Comparison of ENCODE assay signal across 10 mouse cellular contexts in genomic region chr2:152639406-152640113, GRCm38 (mm10). TPM values are rescaled to one million over a fixed set of nuclear protein-coding genes. Genes with fewer than 3 reads are reported as not detected.
A peak's percentile ranks its signal among the peaks of the same experiment; 100 is the strongest.
DNase-seq lines count a peak whose midpoint lies in the region; ATAC-seq and TF ChIP-seq lines count a peak whose summit lies in the region.
"Had no signal": no experiment of that assay in that cellular context is flagged by ENCODE, and none has a peak within 500 bp of the region (broad histone marks: within the 10 kb centered on the region; RNA-seq: fewer than 3 reads in every experiment).

No protein-coding gene starts in this region.

- H3K27ac ChIP-seq in liver, adult 2 months (replicated peaks; ENCODE audit: insufficient read depth, low read depth, low read length): peak overlapping the region; percentile 44
- H3K27ac ChIP-seq in embryonic facial prominence, embryonic 14.5 days (replicated peaks; ENCODE audit: low read depth, low read length): no peak overlapping the region; the same call in 1 of the 2 replicates
- peak overlapping the region; percentile 72 for H3K27ac ChIP-seq in intestine, embryonic 16.5 days (ENCODE audit: low read length)
- no peak overlapping the region for H3K27ac ChIP-seq in neural tube, embryonic 12.5 days

- no peaks in the 10 kb centered on the region for H3K79me2 ChIP-seq in liver, adult 2 months (ENCODE audit: control insufficient read depth, insufficient read depth, low read length)

- no peaks in the 10 kb centered on the region for H3K27me3 ChIP-seq in liver, adult 2 months (ENCODE audit: control insufficient read depth, insufficient read depth, low read length)
- H3K27me3 ChIP-seq in embryonic facial prominence, embryonic 14.5 days (replicated peaks; ENCODE audit: control insufficient read depth, insufficient read depth, low read length): no peaks in the 10 kb centered on the region
- H3K27me3 ChIP-seq in intestine, embryonic 16.5 days (replicated peaks; ENCODE audit: control insufficient read depth, insufficient read depth, low read length): 0 out of 2 replicates have a peak, but pooled peaks cover under 1% of the 10 kb centered on the region
- no peaks in the 10 kb centered on the region for H3K27me3 ChIP-seq in neural tube, embryonic 12.5 days (replicated peaks)

- no peak for DNase-seq in liver, adult 2 months (ENCODE audit: extremely low read depth, low read depth, low spot score)
- DNase-seq in liver (no peak), adipocyte (ENCODE audit: low spot score) (no peak)
- DNase-seq in embryonic facial prominence, embryonic 14.5 days (ENCODE audit: low spot score): peak; percentile 23
- DNase-seq in retina, postnatal 1 day: no peak

- no peaks in the 10 kb centered on the region for H3K36me3 ChIP-seq in liver, adult 2 months (ENCODE audit: control insufficient read depth, insufficient read depth, low read length)
- H3K36me3 ChIP-seq in embryonic facial prominence, embryonic 14.5 days (ENCODE audit: control insufficient read depth, insufficient read depth, low read length): no peaks in the 10 kb centered on the region
- H3K36me3 ChIP-seq in intestine, embryonic 16.5 days (ENCODE audit: control insufficient read depth, insufficient read depth, low read length): no peaks in the 10 kb centered on the region
- H3K36me3 ChIP-seq in neural tube, embryonic 12.5 days: no peaks in the 10 kb centered on the region

- TF ChIP-seq POLR2A in liver, adult 2 months (IDR thresholded peaks at IDR 0.05; ENCODE audit: extremely low read depth, insufficient read depth, low read length): no peak

- 61% methylated on average over 11 of the region's 11 CpGs for WGBS in liver, adult 2 months
- 18% methylated on average over 11 of the region's 11 CpGs for WGBS in embryonic facial prominence, embryonic 14.5 days
- WGBS in intestine, embryonic 16.5 days: 20% methylated on average over 11 of the region's 11 CpGs
- 12% methylated on average over 11 of the region's 11 CpGs for WGBS in neural tube, embryonic 12.5 days

- H3K9ac ChIP-seq in liver, adult 2 months (ENCODE audit: low read depth, low read length): 0 out of 2 replicates have a peak overlapping the region, but pooled peaks have one; percentile 21
- H3K9ac ChIP-seq in embryonic facial prominence, embryonic 14.5 days (ENCODE audit: low read depth, low read length): no peak overlapping the region
- H3K9ac ChIP-seq in intestine, embryonic 16.5 days (ENCODE audit: low read depth, low read length): no peak overlapping the region
- H3K9ac ChIP-seq in neural tube, embryonic 12.5 days: no peak overlapping the region

- H3K4me2 ChIP-seq in embryonic facial prominence, embryonic 14.5 days (ENCODE audit: low read depth, low read length): 0 out of 2 replicates have a peak overlapping the region, but pooled peaks have one; percentile 8
- peak overlapping the region; percentile 6; the same call in 1 of the 2 replicates for H3K4me2 ChIP-seq in intestine, embryonic 16.5 days (ENCODE audit: low read depth, low read length)
- H3K4me2 ChIP-seq in neural tube, embryonic 12.5 days (replicated peaks): peak overlapping the region; percentile 26

- no peak for TF ChIP-seq CTCF in liver, adult 2 months (IDR thresholded peaks at IDR 0.05; ENCODE audit: low read depth, low read length)

- H3K9me3 ChIP-seq in embryonic facial prominence, embryonic 14.5 days (ENCODE audit: control insufficient read depth, low read length): no peaks in the 10 kb centered on the region
- H3K9me3 ChIP-seq in intestine, embryonic 16.5 days (ENCODE audit: control insufficient read depth, low read length): no peaks in the 10 kb centered on the region
- H3K9me3 ChIP-seq in neural tube, embryonic 12.5 days: no peaks in the 10 kb centered on the region

- no peak overlapping the region for H3K4me3 ChIP-seq in liver, adult 2 months (ENCODE audit: insufficient read depth, low read depth, low read length)
- H3K4me3 ChIP-seq in embryonic facial prominence, embryonic 14.5 days (ENCODE audit: low read depth, low read length): no peak overlapping the region
- no peak overlapping the region for H3K4me3 ChIP-seq in intestine, embryonic 16.5 days (ENCODE audit: low read length)
- no peak overlapping the region for H3K4me3 ChIP-seq in neural tube, embryonic 12.5 days
- H3K4me3 ChIP-seq: erythroblast, embryonic 14.5 days had no signal

- no peaks in the 10 kb centered on the region for H3K4me1 ChIP-seq in liver, adult 2 months (ENCODE audit: control insufficient read depth, insufficient read depth, low read length)
- no peaks in the 10 kb centered on the region for H3K4me1 ChIP-seq in embryonic facial prominence, embryonic 14.5 days (ENCODE audit: control insufficient read depth, insufficient read depth, low read length)
- H3K4me1 ChIP-seq in intestine, embryonic 16.5 days (ENCODE audit: control insufficient read depth, insufficient read depth, low read length): peaks cover 11% of the 10 kb centered on the region; the same call in 1 of the 2 replicates
- peaks cover 12% of the 10 kb centered on the region for H3K4me1 ChIP-seq in neural tube, embryonic 12.5 days

- ATAC-seq in embryonic facial prominence, embryonic 14.5 days (ENCODE audit: low read depth): peak; percentile 31; the same call in 1 of the 2 replicates
- peak; percentile 60 for ATAC-seq in intestine, embryonic 16.5 days
- ATAC-seq in neural tube, embryonic 12.5 days (ENCODE audit: low FRiP score, low read depth): peak; percentile 66
- no peak for ATAC-seq in megakaryocyte, adult 5-6 weeks (ENCODE audit: poor library complexity, severe bottlenecking)

RNA-seq across cellular contexts. Expression of gene Rem1, which starts 12.8 kb away (rescaled TPM):
- total RNA-seq in liver, adult 2 months (2014; rRNA removed): 0.34 and 0.65 TPM in 2 replicates
- 0.32 and 0.35 TPM in 2 replicates for polyA plus RNA-seq in liver, adult 2 months (2012; rRNA removed)
- 4.7 and 7.0 TPM in 2 replicates for polyA plus RNA-seq in embryonic facial prominence, embryonic 14.5 days (2014; fragmentation: Nextera tagmentation; extraction: Ambion mirVana)
- 9.4 and 10.2 TPM in 2 replicates for polyA plus RNA-seq in intestine, embryonic 16.5 days (2015; fragmentation: Nextera tagmentation; extraction: Ambion mirVana)
- 0.23 and 0.30 TPM in 2 replicates for polyA plus RNA-seq in neural tube, embryonic 12.5 days (2016; fragmentation: Nextera tagmentation; extraction: Ambion mirVana)
- total RNA-seq in megakaryocyte, adult 5-6 weeks (2015): 8.9 and 10.2 TPM in 2 replicates
- 9.0 and 15.4 TPM in 2 replicates for total RNA-seq in megakaryocyte, adult 5-6 weeks (2017)
- total RNA-seq: MEL had no signal
- polyA plus RNA-seq: erythroblast, embryonic 14.5 days had no signal

RNA-seq across cellular contexts. Expression of gene Defb25, which starts 16.7 kb away (rescaled TPM):
- total RNA-seq in liver, adult 2 months (2014; rRNA removed): 2.1 TPM in 1 of 2 replicates, not detected in the other
- polyA plus RNA-seq in liver, adult 2 months (2012; rRNA removed): not detected in 2 replicates
- polyA plus RNA-seq in embryonic facial prominence, embryonic 14.5 days (2014; fragmentation: Nextera tagmentation; extraction: Ambion mirVana): 2.3 and 2.7 TPM in 2 replicates
- 0.61 and 1.5 TPM in 2 replicates for polyA plus RNA-seq in intestine, embryonic 16.5 days (2015; fragmentation: Nextera tagmentation; extraction: Ambion mirVana)
- not detected in 2 replicates for polyA plus RNA-seq in neural tube, embryonic 12.5 days (2016; fragmentation: Nextera tagmentation; extraction: Ambion mirVana)
- total RNA-seq in megakaryocyte, adult 5-6 weeks (2015): not detected in 2 replicates
- not detected in 2 replicates for total RNA-seq in megakaryocyte, adult 5-6 weeks (2017)
- total RNA-seq: MEL had no signal
- polyA plus RNA-seq: erythroblast, embryonic 14.5 days had no signal

RNA-seq across cellular contexts. Expression of gene H13, which starts 29.7 kb away (rescaled TPM):
- 65.5 and 86.1 TPM in 2 replicates for total RNA-seq in liver, adult 2 months (2014; rRNA removed)
- polyA plus RNA-seq in liver, adult 2 months (2012; rRNA removed): 117 and 148 TPM in 2 replicates
- 122 and 134 TPM in 2 replicates for polyA plus RNA-seq in embryonic facial prominence, embryonic 14.5 days (2014; fragmentation: Nextera tagmentation; extraction: Ambion mirVana)
- polyA plus RNA-seq in intestine, embryonic 16.5 days (2015; fragmentation: Nextera tagmentation; extraction: Ambion mirVana): 116 and 119 TPM in 2 replicates
- polyA plus RNA-seq in neural tube, embryonic 12.5 days (2016; fragmentation: Nextera tagmentation; extraction: Ambion mirVana): 141 and 145 TPM in 2 replicates
- total RNA-seq in megakaryocyte, adult 5-6 weeks (2015): 165 and 166 TPM in 2 replicates
- total RNA-seq in megakaryocyte, adult 5-6 weeks (2017): 100 and 109 TPM in 2 replicates

RNA-seq across cellular contexts. Expression of gene Defb36, which starts 35.4 kb away (rescaled TPM):
- total RNA-seq in liver, adult 2 months (2014; rRNA removed): not detected in 2 replicates
- not detected in 2 replicates for polyA plus RNA-seq in liver, adult 2 months (2012; rRNA removed)
- polyA plus RNA-seq in embryonic facial prominence, embryonic 14.5 days (2014; fragmentation: Nextera tagmentation; extraction: Ambion mirVana): not detected in 2 replicates
- not detected in 2 replicates for polyA plus RNA-seq in intestine, embryonic 16.5 days (2015; fragmentation: Nextera tagmentation; extraction: Ambion mirVana)
- not detected in 2 replicates for polyA plus RNA-seq in neural tube, embryonic 12.5 days (2016; fragmentation: Nextera tagmentation; extraction: Ambion mirVana)
- not detected in 2 replicates for total RNA-seq in megakaryocyte, adult 5-6 weeks (2015)
- not detected in 2 replicates for total RNA-seq in megakaryocyte, adult 5-6 weeks (2017)
- total RNA-seq: MEL had no signal
- polyA plus RNA-seq: erythroblast, embryonic 14.5 days had no signal

RNA-seq across cellular contexts. Expression of gene Defb45, which starts 40.4 kb away (rescaled TPM):
- not detected in 2 replicates for total RNA-seq in liver, adult 2 months (2014; rRNA removed)
- polyA plus RNA-seq in liver, adult 2 months (2012; rRNA removed): not detected in 2 replicates
- not detected in 2 replicates for polyA plus RNA-seq in embryonic facial prominence, embryonic 14.5 days (2014; fragmentation: Nextera tagmentation; extraction: Ambion mirVana)
- polyA plus RNA-seq in intestine, embryonic 16.5 days (2015; fragmentation: Nextera tagmentation; extraction: Ambion mirVana): not detected in 2 replicates
- not detected in 2 replicates for polyA plus RNA-seq in neural tube, embryonic 12.5 days (2016; fragmentation: Nextera tagmentation; extraction: Ambion mirVana)
- not detected in 2 replicates for total RNA-seq in megakaryocyte, adult 5-6 weeks (2015)
- total RNA-seq in megakaryocyte, adult 5-6 weeks (2017): not detected in 2 replicates
- total RNA-seq: MEL had no signal
- polyA plus RNA-seq: erythroblast, embryonic 14.5 days had no signal

Comparison
In these comparisons a context has a peak if more than half of its experiments do, and no peak if none do; other contexts are left out.
1. H3K27ac ChIP-seq: peak in liver, adult 2 months (single experiment) and intestine, embryonic 16.5 days (single experiment); none in embryonic facial prominence, embryonic 14.5 days (single experiment) and neural tube, embryonic 12.5 days (single experiment).
2. Peak in every context shown above with its lines, with median percentiles within 50 percentile points of each other: H3K4me2 ChIP-seq.